Mouse (Mus musculus): ENCODE measurements around the gene Kpna6. TPM values are rescaled to one million over a fixed set of nuclear protein-coding genes. Genes with fewer than 3 reads are reported as not detected.

Kpna6 gene
- polyA plus RNA-seq, 1 experiment from 2014 or later: 14.2 TPM

DNA sequence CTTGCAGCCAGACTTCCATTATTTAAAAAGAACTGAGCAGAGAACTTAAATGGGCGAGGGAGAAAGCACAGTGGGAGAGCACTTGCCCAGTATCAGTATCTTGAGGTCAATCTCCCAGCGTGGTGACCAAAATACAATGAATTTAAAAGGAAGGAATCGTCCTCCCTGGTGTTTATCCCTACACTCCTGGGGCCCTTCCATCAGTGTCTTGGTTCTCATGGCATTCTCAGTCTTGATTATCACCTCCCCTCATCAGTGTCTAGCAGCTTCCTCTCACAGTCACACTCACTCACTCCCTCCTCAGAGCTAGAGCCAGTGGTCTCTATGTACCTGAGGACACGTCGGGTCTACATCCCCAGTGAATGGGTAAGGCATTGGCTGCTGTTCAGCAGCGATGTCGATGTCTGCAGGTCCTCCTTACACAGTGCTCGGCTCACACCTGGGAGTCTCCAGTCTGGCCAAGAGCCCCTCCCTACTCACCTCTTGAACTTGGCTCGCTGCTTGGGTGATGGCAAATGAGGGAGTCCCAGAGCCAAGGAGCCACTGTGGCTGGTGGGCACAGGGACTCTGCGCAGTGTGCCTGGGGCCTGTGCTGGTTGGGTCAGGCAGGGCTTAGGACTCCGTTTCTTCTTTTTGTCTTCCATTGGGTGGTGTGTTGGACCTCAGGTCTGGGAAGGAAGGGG is 50.3 kb downstream of the Kpna6 start:
- H3K27me3 ChIP-seq (ENCODE audit: control insufficient read depth, insufficient read depth, low read length): no peaks in the 10 kb centered on the region
- no peak for ATAC-seq (ENCODE audit: insufficient number of reproducible peaks, insufficient read depth, low FRiP score, low read depth)
- peak overlapping the region; percentile 81 for H3K4me2 ChIP-seq (ENCODE audit: low read length)
- no peak overlapping the region for H3K9ac ChIP-seq (ENCODE audit: low read length)
- H3K27ac ChIP-seq (replicated peaks in 1 of 2; ENCODE audit: control insufficient read depth in 1 of 2, insufficient read depth in 1 of 2, low read depth in 2 of 2, low read length in 2 of 2): no peak overlapping the region; a peak in 1 of 4 replicates
- peaks cover 22 to 30% of the 10 kb centered on the region in 2 experiments; a peak in 3 of 4 replicates for H3K4me1 ChIP-seq (ENCODE audit: control insufficient read depth in 2 of 2, insufficient read depth in 2 of 2, low read length in 2 of 2)
- WGBS: 67% methylated on average over 11 of the region's 11 CpGs
- peak overlapping the region in 1 of 2 experiments; percentile 65; a peak in 1 of 4 replicates for H3K4me3 ChIP-seq (ENCODE audit: control insufficient read depth in 1 of 2, insufficient read depth in 1 of 2, low read depth in 1 of 2, low read length in 2 of 2)
- peaks cover 22% of the 10 kb centered on the region for H3K36me3 ChIP-seq (ENCODE audit: control insufficient read depth, insufficient read depth, low read length)
- H3K9me3 ChIP-seq (ENCODE audit: control insufficient read depth, low read length): no peaks in the 10 kb centered on the region

DNA sequence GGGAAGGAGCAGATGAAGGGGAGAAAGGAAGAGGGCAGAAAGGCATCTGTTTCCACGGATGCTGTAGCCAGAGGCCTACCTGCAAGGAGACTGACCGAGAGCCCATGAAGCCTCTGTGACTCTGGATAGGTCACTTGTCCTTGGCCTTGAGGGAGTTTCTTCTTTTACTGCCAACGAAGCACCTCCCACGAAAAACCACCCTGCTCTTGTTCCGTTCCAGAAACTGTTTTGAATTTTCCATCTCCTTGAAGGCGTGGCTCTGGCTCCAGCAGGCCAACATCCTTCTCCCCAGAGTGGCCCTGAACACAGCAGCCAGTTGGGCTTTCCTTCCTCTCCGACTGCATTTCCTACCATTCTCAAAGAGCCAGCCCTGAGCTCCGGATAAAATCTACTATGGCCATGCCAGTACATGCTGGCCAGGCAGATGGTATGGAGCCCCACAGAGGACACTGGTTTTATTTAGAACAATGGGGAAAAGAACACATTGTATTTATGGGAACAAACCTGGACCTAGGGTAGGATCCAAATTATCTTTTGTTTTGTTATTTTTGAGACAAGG is 51.2 kb downstream of the Kpna6 start:
- ATAC-seq (ENCODE audit: insufficient number of reproducible peaks, insufficient read depth, low FRiP score, low read depth): no peak
- no peak overlapping the region for H3K4me3 ChIP-seq (ENCODE audit: control insufficient read depth in 1 of 2, insufficient read depth in 1 of 2, low read depth in 1 of 2, low read length in 2 of 2)
- H3K27me3 ChIP-seq (ENCODE audit: control insufficient read depth, insufficient read depth, low read length): no peaks in the 10 kb centered on the region
- peaks cover 22% of the 10 kb centered on the region for H3K36me3 ChIP-seq (ENCODE audit: control insufficient read depth, insufficient read depth, low read length)
- 64% methylated on average over 8 of the region's 8 CpGs for WGBS
- no peaks in the 10 kb centered on the region for H3K9me3 ChIP-seq (ENCODE audit: control insufficient read depth, low read length)
- H3K27ac ChIP-seq (replicated peaks in 1 of 2; ENCODE audit: control insufficient read depth in 1 of 2, insufficient read depth in 1 of 2, low read depth in 2 of 2, low read length in 2 of 2): peak overlapping the region; percentile 24 to 62
- peak overlapping the region; percentile 32 for H3K4me2 ChIP-seq (ENCODE audit: low read length)
- peaks cover 22 to 30% of the 10 kb centered on the region in 2 experiments; a peak in 3 of 4 replicates for H3K4me1 ChIP-seq (ENCODE audit: control insufficient read depth in 2 of 2, insufficient read depth in 2 of 2, low read length in 2 of 2)
- no peak overlapping the region for H3K9ac ChIP-seq (ENCODE audit: low read length)

DNA sequence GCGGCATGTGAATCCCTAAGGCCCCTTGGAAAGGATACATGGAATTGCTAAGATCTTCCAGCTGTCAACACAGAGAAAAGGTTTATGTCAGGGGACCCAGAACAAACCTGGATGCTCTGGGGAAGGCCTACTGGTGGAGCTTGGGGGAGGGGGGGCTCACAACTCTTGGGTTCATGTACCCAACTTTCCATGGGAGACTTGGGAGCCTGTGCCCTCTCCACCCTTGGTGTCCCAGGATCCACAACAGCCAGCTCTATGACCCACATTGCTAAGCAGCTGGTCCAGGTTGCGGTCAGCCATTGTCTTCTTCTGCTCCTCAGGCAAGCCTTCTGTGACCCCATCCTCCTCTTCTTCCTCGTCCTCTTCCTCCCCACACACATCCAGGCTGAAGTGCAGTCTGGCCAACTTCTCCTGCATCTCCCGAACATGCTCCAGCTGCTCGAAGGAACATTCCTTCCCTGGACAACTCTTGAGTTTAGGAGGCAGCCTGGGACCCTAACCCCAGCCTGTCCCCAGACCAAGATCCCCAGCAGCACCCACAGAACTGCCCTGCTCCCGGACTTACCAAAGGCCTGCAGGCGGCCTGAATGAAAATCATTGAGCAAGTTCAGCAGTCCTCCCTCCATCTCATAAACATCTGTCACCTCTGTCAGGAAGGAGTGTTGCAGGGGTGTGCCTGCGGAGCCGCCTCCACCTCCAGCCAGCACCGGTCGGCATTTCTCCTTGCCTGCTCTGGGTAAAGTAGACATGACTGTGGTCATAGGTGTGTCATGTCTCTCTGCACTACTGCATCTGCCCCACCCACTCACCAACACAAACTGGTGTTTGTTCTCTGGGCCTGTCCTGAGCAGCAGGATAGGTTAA is 51.9 kb downstream of the Kpna6 start:
- WGBS: 81% methylated on average over 11 of the region's 11 CpGs
- H3K27ac ChIP-seq (replicated peaks in 1 of 2; ENCODE audit: control insufficient read depth in 1 of 2, insufficient read depth in 1 of 2, low read depth in 2 of 2, low read length in 2 of 2): peak overlapping the region in 1 of 2 experiments; percentile 62
- peak overlapping the region; percentile 32 for H3K4me2 ChIP-seq (ENCODE audit: low read length)
- peak overlapping the region; percentile 8; the same call in 1 of the 2 replicates for H3K9ac ChIP-seq (ENCODE audit: low read length)
- H3K36me3 ChIP-seq (ENCODE audit: control insufficient read depth, insufficient read depth, low read length): peaks cover 24% of the 10 kb centered on the region
- H3K4me3 ChIP-seq (ENCODE audit: control insufficient read depth in 1 of 2, insufficient read depth in 1 of 2, low read depth in 1 of 2, low read length in 2 of 2): no peak overlapping the region
- ATAC-seq (ENCODE audit: insufficient number of reproducible peaks, insufficient read depth, low FRiP score, low read depth): no peak
- H3K9me3 ChIP-seq (ENCODE audit: control insufficient read depth, low read length): no peaks in the 10 kb centered on the region
- H3K4me1 ChIP-seq (ENCODE audit: control insufficient read depth in 2 of 2, insufficient read depth in 2 of 2, low read length in 2 of 2): peaks cover 22 to 29% of the 10 kb centered on the region in 2 experiments; a peak in 3 of 4 replicates
- no peaks in the 10 kb centered on the region for H3K27me3 ChIP-seq (ENCODE audit: control insufficient read depth, insufficient read depth, low read length)

DNA sequence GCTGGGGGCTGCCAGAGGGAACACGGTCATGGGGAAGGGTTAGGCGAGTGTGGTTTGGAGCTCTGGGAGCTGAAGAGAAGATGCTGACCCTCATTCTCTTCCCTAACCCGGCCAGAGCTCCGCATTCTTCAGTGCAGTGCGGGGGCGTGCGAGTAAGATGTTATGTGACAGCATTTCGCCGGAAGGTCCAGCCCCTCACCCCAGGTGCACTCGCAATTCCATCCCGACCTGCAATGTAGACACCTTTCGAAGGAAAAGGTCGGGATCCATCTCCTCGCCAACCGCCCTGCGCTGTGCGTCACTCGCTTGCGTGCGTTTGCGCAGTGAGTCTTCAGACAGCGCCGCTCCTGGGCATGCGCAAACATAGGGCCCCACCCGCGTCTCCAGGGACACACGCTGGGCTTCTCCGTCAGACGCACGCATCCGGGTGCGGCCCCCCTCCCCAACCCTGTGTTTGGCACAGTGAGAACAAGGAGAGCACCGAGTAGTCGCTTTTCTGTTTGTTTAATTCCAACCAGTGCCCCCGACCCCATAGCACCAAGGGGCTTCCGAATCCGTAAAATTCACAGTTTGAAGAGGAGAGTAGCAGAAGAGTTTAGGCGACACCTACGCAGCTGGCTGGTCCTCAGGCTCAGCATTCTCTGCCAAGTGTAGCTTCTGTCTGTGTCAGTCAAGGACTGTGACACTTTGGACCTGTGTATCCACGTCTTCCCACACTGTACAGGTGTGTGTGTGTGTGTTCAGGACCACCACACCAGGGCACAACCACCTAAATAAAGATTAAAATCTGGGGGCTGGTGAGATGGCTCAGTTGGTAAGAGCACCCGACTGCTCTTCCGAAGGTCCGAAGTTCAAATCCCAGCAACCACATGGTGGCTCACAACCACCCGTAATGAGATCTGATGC is 53.5 kb downstream of the Kpna6 start, which contains the start of gene Iqcc:
Gene Iqcc, minus strand, starts transcription at position 314 of the 906 bp plus-strand sequence.
- H3K9me3 ChIP-seq (ENCODE audit: control insufficient read depth, low read length): no peaks in the 10 kb centered on the region
- WGBS: 3% methylated on average over 43 of the region's 44 CpGs
- peak within 1 kb of the TSS; percentile 66 to 71 for H3K4me3 ChIP-seq (ENCODE audit: control insufficient read depth in 1 of 2, insufficient read depth in 1 of 2, low read depth in 1 of 2, low read length in 2 of 2)
- H3K27me3 ChIP-seq (ENCODE audit: control insufficient read depth, insufficient read depth, low read length): no peaks in the 10 kb centered on the region
- peak within 1 kb of the TSS; percentile 86 for H3K9ac ChIP-seq (ENCODE audit: low read length)
- H3K36me3 ChIP-seq (ENCODE audit: control insufficient read depth, insufficient read depth, low read length): peaks cover 27% of the 10 kb centered on the region
- peak within 1 kb of the TSS; percentile 94 for H3K4me2 ChIP-seq (ENCODE audit: low read length)
- peaks cover 14 to 23% of the 10 kb centered on the region in 2 experiments; a peak in 3 of 4 replicates for H3K4me1 ChIP-seq (ENCODE audit: control insufficient read depth in 2 of 2, insufficient read depth in 2 of 2, low read length in 2 of 2)
- peak; percentile 85 for ATAC-seq (ENCODE audit: insufficient number of reproducible peaks, insufficient read depth, low FRiP score, low read depth)
- peak within 1 kb of the TSS; percentile 73 to 82 for H3K27ac ChIP-seq (replicated peaks in 1 of 2; ENCODE audit: control insufficient read depth in 1 of 2, insufficient read depth in 1 of 2, low read depth in 2 of 2, low read length in 2 of 2)

DNA sequence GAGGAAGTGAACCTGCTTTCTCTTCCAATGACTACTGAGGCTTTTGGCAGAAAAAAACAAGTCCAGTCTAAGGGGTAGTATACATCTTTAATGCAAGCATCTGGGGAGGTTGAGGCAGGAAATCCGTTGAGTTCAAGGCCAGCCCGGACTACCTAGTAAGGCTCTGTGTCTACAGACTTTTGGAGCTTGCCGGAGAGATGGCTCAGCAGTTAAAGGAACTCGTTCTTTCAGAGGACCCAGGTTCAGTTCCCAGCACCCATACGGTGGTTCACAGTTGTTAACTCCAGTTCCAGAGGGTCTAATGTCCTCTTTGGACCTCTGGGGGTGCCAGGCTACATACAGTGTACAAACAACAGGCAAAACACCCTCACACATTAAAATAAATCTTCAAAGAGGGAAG is 54.5 kb downstream of the Kpna6 start:
- peak overlapping the region; percentile 94 for H3K4me2 ChIP-seq (ENCODE audit: low read length)
- ATAC-seq (ENCODE audit: insufficient number of reproducible peaks, insufficient read depth, low FRiP score, low read depth): no peak
- H3K4me1 ChIP-seq (ENCODE audit: control insufficient read depth in 2 of 2, insufficient read depth in 2 of 2, low read length in 2 of 2): peaks cover 16 to 24% of the 10 kb centered on the region in 2 experiments
- H3K27me3 ChIP-seq (ENCODE audit: control insufficient read depth, insufficient read depth, low read length): no peaks in the 10 kb centered on the region
- peak overlapping the region; percentile 66 to 71 for H3K4me3 ChIP-seq (ENCODE audit: control insufficient read depth in 1 of 2, insufficient read depth in 1 of 2, low read depth in 1 of 2, low read length in 2 of 2)
- H3K9ac ChIP-seq (ENCODE audit: low read length): peak overlapping the region; percentile 86
- H3K36me3 ChIP-seq (ENCODE audit: control insufficient read depth, insufficient read depth, low read length): peaks cover 27% of the 10 kb centered on the region
- no peaks in the 10 kb centered on the region for H3K9me3 ChIP-seq (ENCODE audit: control insufficient read depth, low read length)
- peak overlapping the region in 1 of 2 experiments; percentile 82; a peak in 1 of 4 replicates for H3K27ac ChIP-seq (replicated peaks in 1 of 2; ENCODE audit: control insufficient read depth in 1 of 2, insufficient read depth in 1 of 2, low read depth in 2 of 2, low read length in 2 of 2)
- WGBS: 95% methylated on average over 5 of the region's 5 CpGs

DNA sequence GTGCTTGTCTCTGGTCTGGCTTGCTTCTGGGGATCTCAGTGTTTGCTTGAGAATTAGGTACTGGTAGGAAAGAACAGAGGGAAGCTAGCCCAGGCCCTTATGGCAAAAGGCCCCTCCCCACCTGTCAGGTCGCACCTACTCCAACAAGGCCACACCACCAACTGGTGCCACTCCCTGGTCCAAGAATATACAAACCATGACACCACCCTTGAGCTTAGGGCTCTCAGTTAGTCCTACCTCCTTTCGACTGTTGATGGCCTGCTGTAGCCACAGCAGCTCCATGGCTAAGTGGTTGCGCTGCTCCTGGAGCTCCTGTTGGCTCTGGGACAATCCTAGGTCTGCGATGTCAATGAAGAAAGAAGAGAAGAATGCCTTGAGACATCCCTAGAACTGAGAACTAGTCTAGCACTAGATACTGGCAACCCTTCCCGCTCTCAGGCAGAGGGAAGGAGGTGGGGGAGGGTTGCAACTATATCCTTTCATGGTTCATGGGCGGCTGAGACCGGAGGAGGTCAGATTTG is 55.4 kb downstream of the Kpna6 start:
- Histone ChIP-seq H3K27me3 (ENCODE audit: control insufficient read depth, insufficient read depth, low read length) (no peaks in the 10 kb centered on the region), H3K4me1 (ENCODE audit: control insufficient read depth in 2 of 2, insufficient read depth in 2 of 2, low read length in 2 of 2) (peaks cover 8 to 16% of the 10 kb centered on the region in 2 experiments; a peak in 3 of 4 replicates), H3K4me2 (ENCODE audit: low read length) (no peak overlapping the region), H3K27ac (replicated peaks in 1 of 2; ENCODE audit: control insufficient read depth in 1 of 2, insufficient read depth in 1 of 2, low read depth in 2 of 2, low read length in 2 of 2) (no peak overlapping the region), H3K4me3 (ENCODE audit: control insufficient read depth in 1 of 2, insufficient read depth in 1 of 2, low read depth in 1 of 2, low read length in 2 of 2) (no peak overlapping the region), H3K36me3 (ENCODE audit: control insufficient read depth, insufficient read depth, low read length) (peaks cover 27% of the 10 kb centered on the region), H3K9me3 (ENCODE audit: control insufficient read depth, low read length) (no peaks in the 10 kb centered on the region), H3K9ac (ENCODE audit: low read length) (no peak overlapping the region)
- ATAC-seq (ENCODE audit: insufficient number of reproducible peaks, insufficient read depth, low FRiP score, low read depth): no peak
- 94% methylated on average over 7 of the region's 7 CpGs for WGBS

All from heart, embryonic 14.5 days (tissue).